Mouse (Mus musculus) hindbrain, embryonic 12.5 days (tissue): ENCODE results near the gene Msrb3. TPM values are rescaled to one million over a fixed set of nuclear protein-coding genes. Genes with fewer than 3 reads are reported as not detected.

Experiments used
- ATAC-seq: fragments of 200-750 bp; cut with Nextera tagmentation; 2 replicates; pipeline ENCODE4 v1.8.0; 2017; ENCODE audit warnings: moderate TSS enrichment; ENCODE audit not compliant: low FRiP score
- H3K27ac ChIP-seq: fragments of 300-500 bp; sonication (generic); 2 replicates; pipeline ENCODE4 v1.5.1; 2016; ENCODE audit warnings: mild to moderate bottlenecking
- H3K27me3 ChIP-seq: fragments of 300-500 bp; sonication (generic); 2 replicates; pipeline ENCODE4 v1.6.1; 2016; ENCODE audit warnings: mild to moderate bottlenecking
- H3K36me3 ChIP-seq: fragments of 300-500 bp; sonication (generic); 2 replicates; pipeline ENCODE4 v1.6.1; 2016; ENCODE audit warnings: mild to moderate bottlenecking
- H3K4me1 ChIP-seq: fragments of 300-500 bp; sonication (generic); 2 replicates; pipeline ENCODE4 v1.6.1; 2016
- H3K4me2 ChIP-seq: fragments of 300-500 bp; sonication (generic); replicated peaks from 2 replicates; pipeline ENCODE4 v1.6.1; 2016; ENCODE audit warnings: mild to moderate bottlenecking
- H3K4me3 ChIP-seq: fragments of 300-500 bp; sonication (generic); 2 replicates; pipeline ENCODE4 v1.5.1; 2016; ENCODE audit warnings: mild to moderate bottlenecking
- H3K9ac ChIP-seq: fragments of 300-500 bp; sonication (generic); 2 replicates; pipeline ENCODE4 v1.6.1; 2016; ENCODE audit warnings: mild to moderate bottlenecking, moderate library complexity
- H3K9me3 ChIP-seq: fragments of 300-500 bp; sonication (generic); replicated peaks from 2 replicates; pipeline ENCODE4 v1.6.1; 2016; ENCODE audit warnings: mild to moderate bottlenecking
- WGBS: fragments of 180-500 bp; shearing (Covaris S2); methylation state at CpG from one replicate; pipeline ENCODE4 v1.1.7; 2016; 5-methylcytosine and 5-hydroxymethylcytosine counted together
- polyA plus RNA-seq: library from polyadenylated mRNA; unstranded; fragments of >200 nt; fragmentation: Nextera tagmentation; extraction: Ambion mirVana; gene quantifications from 2 replicates; pipeline ENCODE4 v1.2.1, GENCODE M21; 2016

Gene Msrb3
- polyA plus RNA-seq, 1 experiment from 2014 or later: 6.3 TPM

DNA sequence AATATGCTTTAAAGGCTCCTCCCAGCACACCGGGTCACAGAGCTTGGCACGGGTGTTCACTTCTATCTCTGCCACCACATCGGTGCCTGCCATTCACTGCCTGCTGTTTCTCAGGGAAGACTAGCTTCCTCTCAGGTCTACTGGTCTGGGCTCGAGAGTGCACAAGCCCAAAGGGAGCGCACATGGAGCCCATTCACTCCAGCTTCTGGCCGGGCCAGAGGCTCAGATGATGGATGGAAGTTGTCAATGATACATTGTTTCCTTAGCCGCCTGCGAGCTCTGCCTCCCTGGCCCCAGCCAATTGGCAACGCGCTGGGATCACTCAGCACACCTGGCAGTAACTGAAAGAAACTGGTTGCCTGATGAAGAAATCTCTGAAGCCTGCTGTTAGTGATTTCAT lies 111.7 kb downstream of the Msrb3 start:
- peak; percentile 67; the same call in 1 of the 2 replicates for ATAC-seq
- no peak overlapping the region for H3K4me2 ChIP-seq
- H3K9me3 ChIP-seq: no peaks in the 10 kb centered on the region
- WGBS: 24% methylated on average over 10 of the region's 10 CpGs
- H3K4me1 ChIP-seq: peaks cover 12% of the 10 kb centered on the region
- no peak overlapping the region for H3K4me3 ChIP-seq
- H3K36me3 ChIP-seq: no peaks in the 10 kb centered on the region
- H3K27me3 ChIP-seq: no peaks in the 10 kb centered on the region
- H3K9ac ChIP-seq: no peak overlapping the region
- H3K27ac ChIP-seq: no peak overlapping the region

- no peaks in the 10 kb centered on the region for H3K36me3 ChIP-seq
- H3K9ac ChIP-seq: no peak overlapping the region
- H3K4me1 ChIP-seq: peaks cover 12% of the 10 kb centered on the region
- no peaks in the 10 kb centered on the region for H3K9me3 ChIP-seq
- H3K4me3 ChIP-seq: no peak overlapping the region
- ATAC-seq: no peak
- 49% methylated on average over 5 of the region's 5 CpGs for WGBS
- no peak overlapping the region for H3K27ac ChIP-seq
- no peaks in the 10 kb centered on the region for H3K27me3 ChIP-seq
- H3K4me2 ChIP-seq: no peak overlapping the region
Observed at GRCm38 (mm10) chr10:120784516-120784915, 114.4 kb downstream of the Msrb3 start.

- ATAC-seq: no peak
- Histone ChIP-seq H3K9me3 (no peaks in the 10 kb centered on the region), H3K4me2 (no peak overlapping the region), H3K27me3 (no peaks in the 10 kb centered on the region), H3K4me3 (no peak overlapping the region), H3K27ac (no peak overlapping the region), H3K4me1 (peaks cover 12% of the 10 kb centered on the region), H3K9ac (no peak overlapping the region), H3K36me3 (no peaks in the 10 kb centered on the region)
- 79% methylated on average over 9 of the region's 9 CpGs for WGBS
Observed at GRCm38 (mm10) chr10:120783393-120783792, 115.5 kb downstream of the Msrb3 start.

DNA sequence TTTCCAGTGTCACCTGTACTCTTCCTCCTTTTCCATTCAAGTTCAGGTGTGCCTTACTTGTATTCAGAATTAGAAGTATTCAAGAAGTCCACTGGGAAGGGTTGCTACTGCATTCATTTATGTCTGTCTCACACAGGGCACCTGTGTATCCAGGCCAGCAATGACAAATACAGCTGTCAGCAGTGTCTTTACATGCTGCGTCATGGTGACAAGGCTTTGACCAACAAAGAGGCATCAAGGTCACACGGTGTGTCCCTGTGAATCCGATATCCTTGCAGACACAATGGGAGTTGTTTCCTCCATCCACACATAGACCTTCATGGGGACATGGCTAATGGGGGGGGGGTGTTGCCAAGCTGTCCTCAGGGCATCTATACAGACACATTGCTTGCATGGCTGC lies 121.4 kb downstream of the Msrb3 start:
- ATAC-seq: no peak
- no peak overlapping the region for H3K4me2 ChIP-seq
- no peak overlapping the region for H3K27ac ChIP-seq
- no peaks in the 10 kb centered on the region for H3K4me1 ChIP-seq
- H3K9me3 ChIP-seq: 0 out of 2 replicates have a peak, but pooled peaks cover 7% of the 10 kb centered on the region
- H3K27me3 ChIP-seq: no peaks in the 10 kb centered on the region
- no peaks in the 10 kb centered on the region for H3K36me3 ChIP-seq
- 78% methylated on average over 3 of the region's 3 CpGs for WGBS
- no peak overlapping the region for H3K4me3 ChIP-seq
- no peak overlapping the region for H3K9ac ChIP-seq

- Histone ChIP-seq H3K4me3 (no peak overlapping the region), H3K9ac (no peak overlapping the region), H3K4me1 (no peaks in the 10 kb centered on the region), H3K4me2 (no peak overlapping the region), H3K36me3 (no peaks in the 10 kb centered on the region), H3K9me3 (0 out of 2 replicates have a peak, but pooled peaks cover 7% of the 10 kb centered on the region), H3K27ac (no peak overlapping the region), H3K27me3 (no peaks in the 10 kb centered on the region)
- ATAC-seq: no peak
- WGBS: 80% methylated on average over 4 of the region's 4 CpGs
Observed at GRCm38 (mm10) chr10:120775361-120775760, 123.5 kb downstream of the Msrb3 start.

DNA sequence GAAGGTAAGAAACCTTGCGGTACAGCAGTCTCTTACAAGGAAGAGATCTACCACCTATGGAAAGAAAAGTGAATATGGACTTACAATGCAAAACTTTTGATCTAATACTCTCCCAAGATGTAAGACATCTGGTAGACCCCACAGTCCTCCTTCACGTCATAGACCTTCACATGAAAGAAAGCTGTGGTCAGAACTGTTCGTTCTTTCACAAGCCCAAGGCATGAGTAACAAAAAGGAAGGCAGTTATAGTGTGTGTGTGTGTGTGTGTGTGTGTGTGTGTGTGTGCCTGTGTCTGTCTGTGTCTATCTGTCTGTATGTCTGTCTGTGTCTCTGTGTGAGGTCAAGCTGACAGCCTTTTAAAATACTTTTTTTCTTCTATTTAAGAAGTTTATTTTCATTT lies 131.5 kb downstream of the Msrb3 start:
- H3K9ac ChIP-seq: no peak overlapping the region
- 96% methylated on average over 3 of the region's 3 CpGs for WGBS
- no peaks in the 10 kb centered on the region for H3K36me3 ChIP-seq

GRCm38 (mm10) chr10:120765398-120765797 lies 133.5 kb downstream of the Msrb3 start:
- Histone ChIP-seq H3K4me1 (peaks cover 16% of the 10 kb centered on the region), H3K4me3 (no peak overlapping the region), H3K27me3 (no peaks in the 10 kb centered on the region), H3K9me3 (no peaks in the 10 kb centered on the region), H3K9ac (no peak overlapping the region), H3K4me2 (no peak overlapping the region), H3K27ac (no peak overlapping the region), H3K36me3 (no peaks in the 10 kb centered on the region)
- WGBS: 94% methylated on average over 11 of the region's 11 CpGs
- ATAC-seq: no peak

More for the DNA sequence above, 131.5 kb downstream of the Msrb3 start:
- no peak for ATAC-seq
- Histone ChIP-seq H3K4me1 (peaks cover 16% of the 10 kb centered on the region), H3K9me3 (no peaks in the 10 kb centered on the region), H3K4me2 (no peak overlapping the region), H3K4me3 (no peak overlapping the region), H3K27ac (no peak overlapping the region), H3K27me3 (no peaks in the 10 kb centered on the region)

GRCm38 (mm10) chr10:120763656-120764466 lies 135.0 kb downstream of the Msrb3 start:
- Histone ChIP-seq H3K9ac (no peak overlapping the region), H3K9me3 (no peaks in the 10 kb centered on the region), H3K4me3 (no peak overlapping the region), H3K27ac (peak overlapping the region; percentile 42; the same call in 1 of the 2 replicates), H3K4me1 (peaks cover 16% of the 10 kb centered on the region), H3K36me3 (no peaks in the 10 kb centered on the region), H3K27me3 (no peaks in the 10 kb centered on the region), H3K4me2 (no peak overlapping the region)
- peak; percentile 77 for ATAC-seq
- WGBS: 52% methylated on average over 13 of the region's 13 CpGs

GRCm38 (mm10) chr10:120762958-120763357 lies 135.9 kb downstream of the Msrb3 start:
- WGBS: 70% methylated on average over 12 of the region's 12 CpGs
- Histone ChIP-seq H3K4me2 (no peak overlapping the region), H3K4me1 (peaks cover 16% of the 10 kb centered on the region), H3K27me3 (no peaks in the 10 kb centered on the region), H3K9ac (no peak overlapping the region), H3K36me3 (no peaks in the 10 kb centered on the region), H3K9me3 (no peaks in the 10 kb centered on the region), H3K27ac (no peak overlapping the region), H3K4me3 (no peak overlapping the region)
- ATAC-seq: no peak

- H3K9ac ChIP-seq: no peak overlapping the region
- 92% methylated on average over 12 of the region's 12 CpGs for WGBS
- ATAC-seq: no peak
- no peak overlapping the region for H3K4me2 ChIP-seq
- no peaks in the 10 kb centered on the region for H3K36me3 ChIP-seq
- no peak overlapping the region for H3K27ac ChIP-seq
- no peak overlapping the region for H3K4me3 ChIP-seq
- H3K9me3 ChIP-seq: no peaks in the 10 kb centered on the region
- peaks cover 16% of the 10 kb centered on the region for H3K4me1 ChIP-seq
- H3K27me3 ChIP-seq: no peaks in the 10 kb centered on the region
Observed at GRCm38 (mm10) chr10:120760679-120761078, 138.2 kb downstream of the Msrb3 start.

GRCm38 (mm10) chr10:120759883-120760282 lies 139.0 kb downstream of the Msrb3 start:
- Histone ChIP-seq H3K27ac (no peak overlapping the region), H3K9ac (no peak overlapping the region), H3K9me3 (no peaks in the 10 kb centered on the region), H3K36me3 (no peaks in the 10 kb centered on the region), H3K4me2 (no peak overlapping the region), H3K27me3 (no peaks in the 10 kb centered on the region), H3K4me3 (no peak overlapping the region), H3K4me1 (peaks cover 16% of the 10 kb centered on the region)
- ATAC-seq: no peak
- 94% methylated on average over 6 of the region's 6 CpGs for WGBS

DNA sequence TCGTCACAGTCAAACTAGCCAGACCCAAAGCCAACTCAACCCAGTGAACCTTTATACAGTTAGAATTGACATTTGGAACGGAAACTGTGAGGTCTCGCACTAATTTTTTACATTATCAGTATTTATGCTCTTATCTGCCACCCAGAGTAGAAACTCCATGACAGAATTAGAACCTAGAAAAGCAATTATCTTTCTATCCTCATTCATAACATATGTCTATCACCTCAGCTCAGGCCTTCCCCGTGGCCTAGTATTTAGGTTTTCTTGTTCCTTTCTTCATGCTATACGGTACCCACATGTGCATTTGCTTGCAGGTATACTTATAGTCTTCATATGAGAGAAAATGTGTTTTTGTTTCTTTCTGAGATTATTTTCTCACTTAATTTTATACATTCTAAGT lies 146.4 kb downstream of the Msrb3 start:
- WGBS: 95% methylated on average over 5 of the region's 5 CpGs
- H3K4me2 ChIP-seq: no peak overlapping the region
- no peaks in the 10 kb centered on the region for H3K27me3 ChIP-seq
- 0 out of 2 replicates have a peak, but pooled peaks cover 5% of the 10 kb centered on the region for H3K4me1 ChIP-seq
- H3K27ac ChIP-seq: no peak overlapping the region
- H3K9ac ChIP-seq: no peak overlapping the region
- no peak overlapping the region for H3K4me3 ChIP-seq
- no peak for ATAC-seq
- H3K36me3 ChIP-seq: no peaks in the 10 kb centered on the region
- no peaks in the 10 kb centered on the region for H3K9me3 ChIP-seq

DNA sequence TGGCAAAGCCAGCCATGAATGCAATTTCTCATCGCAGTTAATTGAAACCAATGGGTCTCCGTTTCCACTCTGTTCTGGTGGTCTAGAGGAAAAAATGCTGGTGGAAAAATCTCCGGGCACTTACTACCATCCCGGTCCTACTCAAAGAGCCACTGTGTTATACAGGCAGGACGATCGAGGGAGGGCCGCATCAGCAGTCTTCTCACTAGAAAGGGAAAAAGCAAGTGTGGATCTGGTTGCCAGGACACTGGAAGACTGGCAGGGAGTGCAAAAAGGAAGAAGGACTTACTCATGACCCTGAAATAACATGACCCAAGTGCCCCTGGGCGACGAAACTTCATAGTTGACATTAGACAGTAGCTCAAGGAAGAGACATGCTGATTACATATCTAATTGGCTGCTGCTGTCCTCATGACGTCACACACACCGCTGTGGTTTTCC lies 147.1 kb downstream of the Msrb3 start:
- no peaks in the 10 kb centered on the region for H3K9me3 ChIP-seq
- no peak overlapping the region for H3K4me2 ChIP-seq
- H3K4me3 ChIP-seq: no peak overlapping the region
- WGBS: 64% methylated on average over 11 of the region's 11 CpGs
- no peak overlapping the region for H3K9ac ChIP-seq
- peak overlapping the region; percentile 25; the same call in 1 of the 2 replicates for H3K27ac ChIP-seq
- H3K27me3 ChIP-seq: peaks cover 3% of the 10 kb centered on the region; the same call in 1 of the 2 replicates
- no peak for ATAC-seq
- no peaks in the 10 kb centered on the region for H3K36me3 ChIP-seq
- 0 out of 2 replicates have a peak, but pooled peaks cover 5% of the 10 kb centered on the region for H3K4me1 ChIP-seq
